8 mouse cellular contexts compared by ENCODE assay signal in genomic region chr9:110709640-110710258, GRCm38 (mm10). TPM values are rescaled to one million over a fixed set of nuclear protein-coding genes. Genes with fewer than 3 reads are reported as not detected.
A peak's percentile ranks its signal among the peaks of the same experiment; 100 is the strongest.
DNase-seq lines count a peak whose midpoint lies in the region; ATAC-seq and TF ChIP-seq lines count a peak whose summit lies in the region.

No protein-coding gene starts in this region.

- peak overlapping the region; percentile 56 for H3K4me2 ChIP-seq in heart, embryonic 12.5 days
- H3K4me2 ChIP-seq in kidney, postnatal 0 days (ENCODE audit: low read length): peak overlapping the region; percentile 36; the same call in 1 of the 2 replicates
- H3K4me2 ChIP-seq in liver, embryonic 12.5 days: peak overlapping the region; percentile 21

- H3K9me3 ChIP-seq in heart, embryonic 12.5 days (replicated peaks): no peaks in the 10 kb centered on the region
- H3K9me3 ChIP-seq in kidney, postnatal 0 days (replicated peaks; ENCODE audit: low read length): no peaks in the 10 kb centered on the region
- no peaks in the 10 kb centered on the region for H3K9me3 ChIP-seq in liver, embryonic 12.5 days (replicated peaks)

- peak; percentile 77 for DNase-seq in brain, embryonic 14.5 days (ENCODE audit: low read depth)
- DNase-seq in kidney, postnatal 0 days (ENCODE audit: low spot score): peak; percentile 89
- peak; percentile 89 for DNase-seq in naive thymus-derived CD4-positive, alpha-beta T cell, adult 2 months (ENCODE audit: low read depth)
- DNase-seq in splenic B cell, adult 2 months (ENCODE audit: low read depth, low spot score): peak; percentile 92

- TF ChIP-seq POLR2A in brain, embryonic 14.5 days (IDR thresholded peaks at IDR 0.05; ENCODE audit: borderline replicate concordance, extremely low read depth, insufficient read depth, insufficient read length, poor library complexity, severe bottlenecking): no peak

- H3ac ChIP-seq in C2C12 (ENCODE audit: control insufficient read depth, insufficient read length, low read depth): no peak overlapping the region

- H3K4me1 ChIP-seq in heart, embryonic 12.5 days (replicated peaks): peaks cover 12% of the 10 kb centered on the region
- 0 out of 2 replicates have a peak, but pooled peaks cover 5% of the 10 kb centered on the region for H3K4me1 ChIP-seq in kidney, postnatal 0 days (replicated peaks; ENCODE audit: insufficient read depth, low read length)
- peaks cover 15% of the 10 kb centered on the region for H3K4me1 ChIP-seq in liver, embryonic 12.5 days

- 28% methylated on average over 5 of the region's 5 CpGs for WGBS in heart, embryonic 12.5 days
- WGBS in kidney, postnatal 0 days: 37% methylated on average over 5 of the region's 5 CpGs
- WGBS in liver, embryonic 12.5 days (ENCODE audit: insufficient replicate concordance): 16% methylated on average over 5 of the region's 5 CpGs

- no peaks in the 10 kb centered on the region for H3K79me3 ChIP-seq in C2C12 (ENCODE audit: low read depth)

- H3K9ac ChIP-seq in heart, embryonic 12.5 days: peak overlapping the region; percentile 61
- peak overlapping the region; percentile 42; the same call in 1 of the 2 replicates for H3K9ac ChIP-seq in kidney, postnatal 0 days (ENCODE audit: low read depth, low read length)
- H3K9ac ChIP-seq in liver, embryonic 12.5 days: 0 out of 2 replicates have a peak overlapping the region, but pooled peaks have one; percentile 8

- H3K27me3 ChIP-seq in C2C12 (ENCODE audit: control insufficient read depth, insufficient read depth, insufficient read length): no peaks in the 10 kb centered on the region
- no peaks in the 10 kb centered on the region for H3K27me3 ChIP-seq in heart, embryonic 12.5 days (replicated peaks)
- no peaks in the 10 kb centered on the region for H3K27me3 ChIP-seq in kidney, postnatal 0 days (ENCODE audit: insufficient read depth, low read length)
- H3K27me3 ChIP-seq in liver, embryonic 12.5 days (replicated peaks): no peaks in the 10 kb centered on the region
- no peaks in the 10 kb centered on the region for H3K27me3 ChIP-seq in splenic B cell, adult 2 months (ENCODE audit: control insufficient read depth, insufficient read depth, low read length, poor library complexity, severe bottlenecking)

- no peak overlapping the region for H3K4me3 ChIP-seq in C2C12 (ENCODE audit: insufficient read depth, poor library complexity, severe bottlenecking)
- H3K4me3 ChIP-seq in heart, embryonic 12.5 days: peak overlapping the region; percentile 36
- peak overlapping the region; percentile 17; the same call in 1 of the 2 replicates for H3K4me3 ChIP-seq in kidney, postnatal 0 days (replicated peaks; ENCODE audit: low read depth, low read length)
- H3K4me3 ChIP-seq in liver, embryonic 12.5 days: peak overlapping the region; percentile 14

- H3K79me2 ChIP-seq in C2C12 (ENCODE audit: control insufficient read depth, insufficient read depth): no peaks in the 10 kb centered on the region

- H3K27ac ChIP-seq in heart, embryonic 12.5 days (ENCODE audit: poor library complexity, severe bottlenecking): no peak overlapping the region
- H3K27ac ChIP-seq in kidney, postnatal 0 days: no peak overlapping the region
- H3K27ac ChIP-seq in liver, embryonic 12.5 days: peak overlapping the region; percentile 20; the same call in 1 of the 2 replicates

- peaks cover 7% of the 10 kb centered on the region for H3K36me3 ChIP-seq in C2C12 (ENCODE audit: control insufficient read depth, insufficient read depth)
- peaks cover 44% of the 10 kb centered on the region for H3K36me3 ChIP-seq in heart, embryonic 12.5 days
- peaks cover 12% of the 10 kb centered on the region; the same call in 1 of the 2 replicates for H3K36me3 ChIP-seq in kidney, postnatal 0 days (ENCODE audit: insufficient read depth, low read length)
- H3K36me3 ChIP-seq in liver, embryonic 12.5 days: peaks cover 58% of the 10 kb centered on the region
- peaks cover 2% of the 10 kb centered on the region; the same call in 1 of the 2 replicates for H3K36me3 ChIP-seq in splenic B cell, adult 2 months (ENCODE audit: control insufficient read depth, insufficient read depth, low read length, poor library complexity, severe bottlenecking)

- ATAC-seq in erythroid progenitor cell, adult 5-6 weeks (replicated peaks; ENCODE audit: low FRiP score, poor library complexity, severe bottlenecking): peak; percentile 84
- ATAC-seq in heart, embryonic 12.5 days (ENCODE audit: insufficient number of reproducible peaks, low FRiP score): peak; percentile 75
- ATAC-seq in kidney, postnatal 0 days (replicated peaks; ENCODE audit: low FRiP score, low read depth): peak; percentile 77
- ATAC-seq in liver, embryonic 12.5 days: peak; percentile 76

- peak; percentile 86 for TF ChIP-seq CTCF in C2C12 (IDR thresholded peaks at IDR 0.05; ENCODE audit: control insufficient read depth, insufficient read depth, insufficient read length)
- peak; percentile 80 for TF ChIP-seq CTCF in brain, embryonic 14.5 days (IDR thresholded peaks at IDR 0.05; ENCODE audit: borderline replicate concordance, extremely low read depth, insufficient read depth, insufficient read length)
- TF ChIP-seq CTCF in kidney, postnatal 0 days (IDR thresholded peaks at IDR 0.05; ENCODE audit: low read depth): peak; percentile 96

TF ChIP-seq in C2C12, 6 proteins besides CTCF, POLR2A, EP300 and RAD21:
- TF ChIP-seq MYOG (IDR thresholded peaks at IDR 0.05; ENCODE audit: control insufficient read depth, extremely low read depth, insufficient read length): no peak
- no peak for TF ChIP-seq FOSL1 (IDR thresholded peaks at IDR 0.05; ENCODE audit: insufficient read depth, low read length, poor library complexity, severe bottlenecking)
- TF ChIP-seq MAX (IDR thresholded peaks at IDR 0.05): no peak

RNA-seq across cellular contexts. Expression of gene Myl3, which starts 31.9 kb away (rescaled TPM):
- polyA plus RNA-seq in C2C12 (2012; fragmentation: generic; extraction: Trizol): not detected
- polyA plus RNA-seq in brain, embryonic 14.5 days (2012; rRNA removed): 0.30 and 0.37 TPM in 2 replicates
- total RNA-seq in erythroid progenitor cell, adult 5-6 weeks (2015; ENCODE audit: low replicate concordance): not detected in 2 replicates
- not detected in 2 replicates for total RNA-seq in erythroid progenitor cell, adult 5-6 weeks (2017; ENCODE audit: low replicate concordance)
- 3,437 and 3,612 TPM in 2 replicates for polyA plus RNA-seq in heart, embryonic 12.5 days (2016; fragmentation: Nextera tagmentation; extraction: Ambion mirVana)
- polyA plus RNA-seq in kidney, postnatal 0 days (2015; fragmentation: Nextera tagmentation; extraction: Ambion mirVana): 1.1 and 1.5 TPM in 2 replicates
- polyA plus RNA-seq in liver, embryonic 12.5 days (2016; fragmentation: Nextera tagmentation; extraction: Ambion mirVana): 0.48 and 1.6 TPM in 2 replicates

RNA-seq across cellular contexts. Expression of gene Pth1r, which starts 37.2 kb away (rescaled TPM):
- polyA plus RNA-seq in C2C12 (2012; fragmentation: generic; extraction: Trizol): 0.12 TPM
- 18.0 and 24.2 TPM in 2 replicates for polyA plus RNA-seq in brain, embryonic 14.5 days (2012; rRNA removed)
- total RNA-seq in erythroid progenitor cell, adult 5-6 weeks (2015; ENCODE audit: low replicate concordance): 1.3 TPM in 1 of 2 replicates, not detected in the other
- total RNA-seq in erythroid progenitor cell, adult 5-6 weeks (2017; ENCODE audit: low replicate concordance): 0.77 TPM in 1 of 2 replicates, not detected in the other
- 45.8 and 46.1 TPM in 2 replicates for polyA plus RNA-seq in heart, embryonic 12.5 days (2016; fragmentation: Nextera tagmentation; extraction: Ambion mirVana)
- 179 and 192 TPM in 2 replicates for polyA plus RNA-seq in kidney, postnatal 0 days (2015; fragmentation: Nextera tagmentation; extraction: Ambion mirVana)
- 7.8 and 9.1 TPM in 2 replicates for polyA plus RNA-seq in liver, embryonic 12.5 days (2016; fragmentation: Nextera tagmentation; extraction: Ambion mirVana)

RNA-seq across cellular contexts. Expression of gene Ccdc12, which starts 53.4 kb away (rescaled TPM):
- 86.7 TPM for polyA plus RNA-seq in C2C12 (2012; fragmentation: generic; extraction: Trizol)
- polyA plus RNA-seq in brain, embryonic 14.5 days (2012; rRNA removed): 76.0 and 103 TPM in 2 replicates
- 59.8 and 67.1 TPM in 2 replicates for total RNA-seq in erythroid progenitor cell, adult 5-6 weeks (2015; ENCODE audit: low replicate concordance)
- total RNA-seq in erythroid progenitor cell, adult 5-6 weeks (2017; ENCODE audit: low replicate concordance): 32.8 and 34.5 TPM in 2 replicates
- 120 and 123 TPM in 2 replicates for polyA plus RNA-seq in heart, embryonic 12.5 days (2016; fragmentation: Nextera tagmentation; extraction: Ambion mirVana)
- 153 and 154 TPM in 2 replicates for polyA plus RNA-seq in kidney, postnatal 0 days (2015; fragmentation: Nextera tagmentation; extraction: Ambion mirVana)
- polyA plus RNA-seq in liver, embryonic 12.5 days (2016; fragmentation: Nextera tagmentation; extraction: Ambion mirVana): 103 and 105 TPM in 2 replicates

RNA-seq across cellular contexts. Expression of gene Nbeal2, which starts 55.8 kb away (rescaled TPM):
- polyA plus RNA-seq in C2C12 (2012; fragmentation: generic; extraction: Trizol): 3.3 TPM
- polyA plus RNA-seq in brain, embryonic 14.5 days (2012; rRNA removed): 11.8 and 15.5 TPM in 2 replicates
- total RNA-seq in erythroid progenitor cell, adult 5-6 weeks (2015; ENCODE audit: low replicate concordance): 9.4 and 16.3 TPM in 2 replicates
- total RNA-seq in erythroid progenitor cell, adult 5-6 weeks (2017; ENCODE audit: low replicate concordance): 1.4 and 10.1 TPM in 2 replicates
- 1.9 and 2.4 TPM in 2 replicates for polyA plus RNA-seq in heart, embryonic 12.5 days (2016; fragmentation: Nextera tagmentation; extraction: Ambion mirVana)
- polyA plus RNA-seq in kidney, postnatal 0 days (2015; fragmentation: Nextera tagmentation; extraction: Ambion mirVana): 2.9 and 3.9 TPM in 2 replicates
- polyA plus RNA-seq in liver, embryonic 12.5 days (2016; fragmentation: Nextera tagmentation; extraction: Ambion mirVana): 4.7 and 4.9 TPM in 2 replicates

Comparison
In these comparisons a context has a peak if more than half of its experiments do, and no peak if none do; other contexts are left out.
1. H3K9ac ChIP-seq: peak in every context shown above with its lines; median percentile 61 in heart, embryonic 12.5 days; 42 in kidney, postnatal 0 days; 8 in liver, embryonic 12.5 days.
2. RNA of gene Myl3, which starts 31.9 kb away (polyA plus RNA-seq): 3,437 to 3,612 TPM in heart, embryonic 12.5 days; 1.1 to 1.5 TPM in kidney, postnatal 0 days, 0.48 to 1.6 TPM in liver, embryonic 12.5 days, 0.30 to 0.37 TPM in brain, embryonic 14.5 days and not detected in C2C12 (single experiment); every median in the first group is over 1,000 times any median in the second.
3. Peak in every context shown above with its lines, with median percentiles within 50 percentile points of each other: CTCF ChIP-seq, DNase-seq, ATAC-seq and H3K4me2 ChIP-seq.